Mouse (Mus musculus): ENCODE measurements around the gene Gm20388. TPM values are rescaled to one million over a fixed set of nuclear protein-coding genes. Genes with fewer than 3 reads are reported as not detected.

The Gm20388 gene
- polyA plus RNA-seq, 1 experiment, result 0.36 TPM

- H3K27me3 ChIP-seq (ENCODE audit: control insufficient read depth), result peaks cover 93% of the 10 kb centered on the region
- no peak overlapping the region for H3K4me3 ChIP-seq (replicated peaks)
- no peaks in the 10 kb centered on the region for H3K4me1 ChIP-seq (ENCODE audit: control insufficient read depth)
- no peaks in the 10 kb centered on the region for H3K9me3 ChIP-seq (ENCODE audit: control insufficient read depth, low read length)
- TF ChIP-seq GATA1 (IDR thresholded peaks at IDR 0.05; ENCODE audit: low read length) (no peak), TAL1 (IDR thresholded peaks at IDR 0.05; ENCODE audit: low read length) (no peak)
- no peaks in the 10 kb centered on the region for H3K36me3 ChIP-seq (ENCODE audit: control insufficient read depth)
Observed at GRCm38 (mm10) chr8:121074848-121075145, 1164.2 kb downstream of the Gm20388 start.

- Histone ChIP-seq H3K4me1 (ENCODE audit: control insufficient read depth) (no peaks in the 10 kb centered on the region), H3K36me3 (ENCODE audit: control insufficient read depth) (no peaks in the 10 kb centered on the region), H3K9me3 (ENCODE audit: control insufficient read depth, low read length) (no peaks in the 10 kb centered on the region; the same call in 1 of the 2 replicates), H3K4me3 (replicated peaks) (no peak overlapping the region), H3K27me3 (ENCODE audit: control insufficient read depth) (peaks cover 97% of the 10 kb centered on the region)
- TF ChIP-seq TAL1 (IDR thresholded peaks at IDR 0.05; ENCODE audit: low read length) (no peak), GATA1 (IDR thresholded peaks at IDR 0.05; ENCODE audit: low read length) (no peak)
Observed at GRCm38 (mm10) chr8:121075936-121076335, 1165.3 kb downstream of the Gm20388 start.

- peaks cover 97% of the 10 kb centered on the region for H3K27me3 ChIP-seq (ENCODE audit: control insufficient read depth)
Observed at GRCm38 (mm10) chr8:121076555-121076954, 1165.9 kb downstream of the Gm20388 start.

DNA sequence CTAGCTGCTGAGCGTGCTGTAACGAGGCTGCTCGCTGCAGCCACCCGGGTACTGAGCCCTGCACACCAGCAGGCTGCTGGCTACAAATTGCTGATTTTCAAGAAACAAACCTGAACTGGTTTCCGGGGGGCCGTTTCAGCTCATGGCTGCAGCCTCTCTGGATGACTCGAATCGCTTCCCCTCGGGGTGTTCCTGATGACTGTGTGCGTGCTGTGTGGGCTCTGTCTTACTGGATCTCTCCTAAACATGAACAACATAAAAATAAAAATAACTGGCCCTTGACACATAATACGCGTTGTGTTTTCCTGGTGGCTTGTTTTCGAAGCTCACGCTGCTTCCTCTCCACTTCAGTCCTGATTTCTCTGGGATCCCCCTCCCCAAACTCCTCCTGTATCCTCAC is 1168.1 kb downstream of the Gm20388 start:
- H3K36me3 ChIP-seq (ENCODE audit: control insufficient read depth), result no peaks in the 10 kb centered on the region
- no peaks in the 10 kb centered on the region; the same call in 1 of the 2 replicates for H3K9me3 ChIP-seq (ENCODE audit: control insufficient read depth, low read length)
- H3K27me3 ChIP-seq (ENCODE audit: control insufficient read depth), result peaks cover 99% of the 10 kb centered on the region

More at GRCm38 (mm10) chr8:121076555-121076954, 1165.9 kb downstream of the Gm20388 start:
- TF ChIP-seq GATA1 (IDR thresholded peaks at IDR 0.05; ENCODE audit: low read length) (no peak), TAL1 (IDR thresholded peaks at IDR 0.05; ENCODE audit: low read length) (no peak)
- H3K9me3 ChIP-seq (ENCODE audit: control insufficient read depth, low read length), result no peaks in the 10 kb centered on the region; the same call in 1 of the 2 replicates
- no peaks in the 10 kb centered on the region for H3K4me1 ChIP-seq (ENCODE audit: control insufficient read depth)
- H3K36me3 ChIP-seq (ENCODE audit: control insufficient read depth), result no peaks in the 10 kb centered on the region
- no peak overlapping the region for H3K4me3 ChIP-seq (replicated peaks)

GRCm38 (mm10) chr8:121079201-121079600 is 1168.6 kb downstream of the Gm20388 start:
- TF ChIP-seq GATA1 (IDR thresholded peaks at IDR 0.05; ENCODE audit: low read length), result no peak
- H3K4me1 ChIP-seq (ENCODE audit: control insufficient read depth), result no peaks in the 10 kb centered on the region
- no peaks in the 10 kb centered on the region; the same call in 1 of the 2 replicates for H3K9me3 ChIP-seq (ENCODE audit: control insufficient read depth, low read length)
- H3K27me3 ChIP-seq (ENCODE audit: control insufficient read depth), result peaks cover 99% of the 10 kb centered on the region
- H3K4me3 ChIP-seq (replicated peaks), result no peak overlapping the region
- no peaks in the 10 kb centered on the region for H3K36me3 ChIP-seq (ENCODE audit: control insufficient read depth)

More for the DNA sequence above, 1168.1 kb downstream of the Gm20388 start:
- TF ChIP-seq TAL1 (IDR thresholded peaks at IDR 0.05; ENCODE audit: low read length), result no peak
- no peak overlapping the region for H3K4me3 ChIP-seq (replicated peaks)
- H3K4me1 ChIP-seq (ENCODE audit: control insufficient read depth), result no peaks in the 10 kb centered on the region

- TF ChIP-seq GATA1 (IDR thresholded peaks at IDR 0.05; ENCODE audit: low read length), result no peak
- no peak for TF ChIP-seq TAL1 (IDR thresholded peaks at IDR 0.05; ENCODE audit: low read length)
- Histone ChIP-seq H3K9me3 (ENCODE audit: control insufficient read depth, low read length) (peaks cover 2% of the 10 kb centered on the region; the same call in 1 of the 2 replicates), H3K27me3 (ENCODE audit: control insufficient read depth) (peaks cover 99% of the 10 kb centered on the region), H3K4me1 (ENCODE audit: control insufficient read depth) (no peaks in the 10 kb centered on the region), H3K36me3 (ENCODE audit: control insufficient read depth) (no peaks in the 10 kb centered on the region), H3K4me3 (replicated peaks) (no peak overlapping the region)
Observed at GRCm38 (mm10) chr8:121079944-121080343, 1169.3 kb downstream of the Gm20388 start.

DNA sequence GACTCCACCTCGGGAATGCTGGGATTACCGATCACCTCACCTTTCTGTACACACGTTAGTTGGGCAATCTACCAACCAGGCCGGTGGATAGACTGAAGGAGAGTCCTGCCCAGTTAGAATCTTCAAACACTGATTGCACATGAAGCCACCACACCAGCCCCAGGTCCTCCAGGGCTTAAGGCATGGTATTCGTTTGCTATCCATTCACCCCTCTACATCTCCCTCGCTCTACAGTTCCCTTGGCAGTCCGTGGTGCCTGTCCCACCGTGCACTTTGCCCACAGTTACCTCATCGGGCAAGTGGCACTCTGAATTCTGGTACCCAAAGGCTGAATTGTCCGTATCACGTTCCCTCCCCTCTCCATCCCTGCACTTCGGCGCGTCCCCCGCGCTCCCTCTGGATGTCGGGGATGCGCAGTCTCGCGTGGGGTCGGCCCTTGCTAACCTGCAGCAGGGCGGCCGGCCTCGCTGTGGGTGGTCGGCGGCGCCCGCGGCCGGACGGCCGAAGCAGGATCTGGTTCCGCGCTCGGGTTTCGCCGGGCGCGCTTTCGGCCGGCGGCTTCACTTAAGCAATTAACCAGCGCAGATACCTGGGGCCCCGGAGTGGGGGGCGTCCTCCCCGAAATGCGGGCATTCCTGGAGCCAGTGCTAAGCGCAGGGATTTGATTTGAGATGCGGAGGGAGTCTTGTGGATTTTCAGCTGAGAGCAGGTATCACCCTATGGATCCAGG is 1169.9 kb downstream of the Gm20388 start:
- Histone ChIP-seq H3K27me3 (ENCODE audit: control insufficient read depth) (peaks cover 99% of the 10 kb centered on the region), H3K9me3 (ENCODE audit: control insufficient read depth, low read length) (peaks cover 2% of the 10 kb centered on the region; the same call in 1 of the 2 replicates)

GRCm38 (mm10) chr8:121081398-121081797 is 1170.8 kb downstream of the Gm20388 start:
- Histone ChIP-seq H3K9me3 (ENCODE audit: control insufficient read depth, low read length) (peaks cover 2% of the 10 kb centered on the region; the same call in 1 of the 2 replicates), H3K4me3 (replicated peaks) (no peak overlapping the region), H3K36me3 (ENCODE audit: control insufficient read depth) (no peaks in the 10 kb centered on the region), H3K4me1 (ENCODE audit: control insufficient read depth) (no peaks in the 10 kb centered on the region), H3K27me3 (ENCODE audit: control insufficient read depth) (peaks cover 99% of the 10 kb centered on the region)
- no peak for TF ChIP-seq GATA1 (IDR thresholded peaks at IDR 0.05; ENCODE audit: low read length)

More for the DNA sequence above, 1169.9 kb downstream of the Gm20388 start:
- TF ChIP-seq TAL1 (IDR thresholded peaks at IDR 0.05; ENCODE audit: low read length) (no peak), GATA1 (IDR thresholded peaks at IDR 0.05; ENCODE audit: low read length) (no peak)
- Histone ChIP-seq H3K4me1 (ENCODE audit: control insufficient read depth) (no peaks in the 10 kb centered on the region), H3K4me3 (replicated peaks) (no peak overlapping the region), H3K36me3 (ENCODE audit: control insufficient read depth) (no peaks in the 10 kb centered on the region)

- no peak overlapping the region for H3K4me3 ChIP-seq (replicated peaks)
- peaks cover 2% of the 10 kb centered on the region; the same call in 1 of the 2 replicates for H3K9me3 ChIP-seq (ENCODE audit: control insufficient read depth, low read length)
- no peaks in the 10 kb centered on the region for H3K4me1 ChIP-seq (ENCODE audit: control insufficient read depth)
- no peaks in the 10 kb centered on the region for H3K36me3 ChIP-seq (ENCODE audit: control insufficient read depth)
- peaks cover 99% of the 10 kb centered on the region for H3K27me3 ChIP-seq (ENCODE audit: control insufficient read depth)
- TF ChIP-seq TAL1 (IDR thresholded peaks at IDR 0.05; ENCODE audit: low read length), result no peak
- TF ChIP-seq GATA1 (IDR thresholded peaks at IDR 0.05; ENCODE audit: low read length), result no peak
Observed at GRCm38 (mm10) chr8:121082218-121083092, 1171.8 kb downstream of the Gm20388 start.

Measured in erythroblast, embryonic 14.5 days (primary cell).